Mouse (Mus musculus) gastrocnemius, postnatal 4 days (tissue): ENCODE results near the gene Sin3a. TPM values are rescaled to one million over a fixed set of nuclear protein-coding genes. Genes with fewer than 3 reads are reported as not detected.

Experiments
- DNase-seq, 2 experiments: peaks; one replicate each; pipeline ENCODE4 v3.0.0; 2021 to 2022; ENCODE audit warnings: low spot score in 2 of 2, mixed read lengths in 2 of 2
- total RNA-seq, 2 experiments: library from RNA; stranded (reverse); gene quantifications; 2 replicates each; pipeline ENCODE4 v1.2.3; 2021

The Sin3a gene
- total RNA-seq, 2 experiments from 2014 or later: 37.6 to 39.4 TPM

GRCm38 (mm10) chr9:57158506-57158905 is 86.7 kb downstream of the Sin3a start:
- DNase-seq: no peak

DNA sequence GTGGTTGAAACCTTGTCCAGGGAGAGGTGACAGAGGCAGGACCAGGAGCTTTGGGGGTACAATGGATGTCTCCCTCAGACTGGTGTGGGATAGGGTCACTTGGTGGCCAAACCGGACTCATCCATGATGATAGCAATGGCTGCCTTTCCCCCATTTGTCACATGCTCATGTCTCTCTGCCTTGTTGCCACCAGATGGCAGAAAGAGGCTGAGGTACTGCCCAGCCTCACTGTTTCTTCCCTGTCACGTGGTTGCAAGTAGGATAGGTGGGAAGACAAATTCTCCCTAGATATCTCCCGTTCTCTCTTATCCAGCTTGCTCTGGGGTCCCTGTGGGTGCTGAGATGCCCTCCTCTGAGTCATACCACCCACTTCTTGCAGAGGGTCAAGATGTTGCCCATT is 90.7 kb downstream of the Sin3a start:
- no peak for DNase-seq

DNA sequence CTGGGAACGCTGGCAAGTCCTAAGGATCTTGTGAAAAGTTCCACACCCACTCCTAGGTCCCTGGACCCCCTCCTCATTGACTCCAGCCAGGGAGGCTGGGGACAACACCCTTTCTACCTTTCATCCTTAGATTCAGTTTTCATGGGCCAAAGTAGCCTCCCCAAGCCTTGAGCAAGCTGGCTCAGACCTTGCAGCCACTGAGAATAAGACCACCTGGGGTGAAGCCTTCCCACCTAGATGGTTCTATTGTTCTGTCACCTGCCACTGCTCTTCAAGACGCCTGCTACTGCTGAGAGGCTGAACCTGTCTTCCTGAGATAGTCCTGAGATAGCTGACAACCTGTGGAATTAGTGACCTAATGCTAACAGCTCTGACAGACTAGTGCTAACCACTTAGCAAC is 91.3 kb downstream of the Sin3a start:
- no peak for DNase-seq

DNA sequence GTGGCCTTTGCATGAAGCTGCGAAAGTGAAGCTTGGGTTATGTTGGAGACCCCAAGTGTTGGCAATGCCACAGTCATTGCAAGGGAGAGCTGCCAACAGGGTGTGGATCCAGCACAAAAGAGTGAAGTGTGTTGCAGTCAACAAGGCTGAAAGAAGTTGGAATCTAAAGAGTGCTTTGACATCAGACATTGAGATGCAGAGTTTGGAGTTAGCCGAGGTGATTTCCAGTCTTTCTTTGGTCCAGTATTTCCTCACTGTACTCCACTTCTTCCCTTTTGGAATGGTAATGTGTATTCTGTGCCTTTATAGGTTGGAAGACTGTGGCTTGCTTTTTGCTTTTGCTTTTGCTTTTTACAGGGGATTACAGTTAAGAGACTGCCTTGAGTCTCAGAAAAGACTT is 94.3 kb downstream of the Sin3a start:
- no peak for DNase-seq

DNA sequence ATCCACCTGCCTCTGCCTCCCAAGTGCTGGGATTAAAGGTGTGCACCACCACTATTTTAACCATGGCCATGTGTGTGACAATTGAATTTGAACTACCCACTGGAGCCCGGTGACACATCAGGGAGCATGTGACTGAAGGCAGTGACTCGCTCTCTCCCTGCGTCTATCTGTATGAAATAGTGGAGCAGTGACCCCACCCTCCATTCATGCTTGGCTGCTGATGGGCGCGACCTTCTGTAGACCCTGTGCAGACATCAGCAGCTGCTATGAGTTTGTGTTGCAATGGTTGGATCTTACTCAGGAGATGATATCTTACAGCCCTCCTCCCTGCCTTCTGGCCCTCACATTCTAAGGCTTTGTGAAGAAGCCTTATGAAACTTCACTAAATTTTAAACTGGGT is 96.6 kb downstream of the Sin3a start:
- no peak for DNase-seq

Other genes starting within 250 kb of the Sin3a start
- gene Odf3l1, start 207.4 kb upstream of the Sin3a start, total RNA-seq: 1 to 10 TPM; 1.1 to 1.6 TPM
- 10 to 100 TPM; 44.4 to 46.1 TPM for gene Cspg4, start 207.0 kb upstream of the Sin3a start, total RNA-seq
- gene Snx33, start 143.7 kb upstream of the Sin3a start, total RNA-seq: 10 to 100 TPM; 10.4 to 11.2 TPM
- 10 to 100 TPM; 50.3 to 53.7 TPM for gene Imp3, start 134.6 kb upstream of the Sin3a start, total RNA-seq
- 1 to 10 TPM; 8.0 to 8.6 TPM for gene Snupn, start 121.2 kb upstream of the Sin3a start, total RNA-seq
- 10 to 100 TPM; 21.8 to 22.2 TPM for gene Ptpn9, start 77.1 kb upstream of the Sin3a start, total RNA-seq
- 10 to 100 TPM; 67.1 to 81.6 TPM for gene Man2c1, start 58.6 kb downstream of the Sin3a start, total RNA-seq
- gene Neil1, start 76.3 kb downstream of the Sin3a start, total RNA-seq: 1 to 10 TPM; 3.7 to 4.5 TPM
- 10 to 100 TPM; 38.8 to 40.9 TPM for gene Commd4, start 86.3 kb downstream of the Sin3a start, total RNA-seq
- gene Trcg1, start 164.5 kb downstream of the Sin3a start, total RNA-seq: not detected
- 10 to 100 TPM; 12.7 to 14.8 TPM for gene 1700017B05Rik, start 190.6 kb downstream of the Sin3a start, total RNA-seq